Mouse (Mus musculus) erythroblast, embryonic 14.5 days (primary cell): ENCODE measurements around the gene Slc22a12.

ENCODE experiments used
- GATA1 ChIP-seq: IDR thresholded peaks from 2 replicates; pipeline ENCODE4 v1.6.1; 2012; ENCODE audit warnings: low read length, inconsistent platforms, mixed read lengths
- TAL1 ChIP-seq: IDR thresholded peaks from 3 replicates; pipeline ENCODE4 v1.6.1; 2012; ENCODE audit warnings: low read length, inconsistent platforms, mixed read lengths

DNA sequence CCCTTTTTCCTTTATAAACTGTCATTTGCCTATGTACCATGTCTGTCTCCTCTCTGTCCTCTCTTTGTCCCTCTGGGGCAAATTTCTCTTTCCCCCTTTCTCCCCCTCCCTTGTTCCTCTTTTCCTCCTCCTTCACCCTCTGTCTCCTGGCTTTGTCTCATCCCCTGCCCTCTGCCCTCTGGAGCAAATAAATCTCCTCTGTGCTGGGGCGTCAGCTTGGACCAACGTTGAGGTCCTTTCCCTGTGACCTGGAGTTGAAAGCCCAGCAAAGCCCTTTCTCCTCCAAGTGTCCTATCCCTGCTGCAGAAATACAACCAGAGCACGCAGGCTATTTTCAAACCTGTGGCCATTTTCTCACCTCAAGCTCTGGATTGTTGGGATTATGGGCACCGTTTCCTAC is 16.7 kb upstream of the Slc22a12 start:
- TF ChIP-seq TAL1 (no peak), GATA1 (no peak)
